9 mouse cellular contexts compared by ENCODE assay signal in genomic region chr11:6489691-6490503, GRCm38 (mm10). TPM values are rescaled to one million over a fixed set of nuclear protein-coding genes. Genes with fewer than 3 reads are reported as not detected.
DNase-seq lines count a peak whose midpoint lies in the region; ATAC-seq and TF ChIP-seq lines count a peak whose summit lies in the region.
"Had no signal": no experiment of that assay in that cellular context is flagged by ENCODE, and none has a peak within 500 bp of the region (broad histone marks: within the 10 kb centered on the region; RNA-seq: fewer than 3 reads in every experiment).

No protein-coding gene starts in this region.

- H3K27ac ChIP-seq in midbrain, postnatal 0 days (ENCODE audit: low read depth, low read length): no peak overlapping the region
- no peak overlapping the region for H3K27ac ChIP-seq in midbrain, embryonic 14.5 days (replicated peaks; ENCODE audit: low read depth, low read length)
- H3K27ac ChIP-seq in embryonic fibroblast, embryonic 13.5 days (ENCODE audit: insufficient read depth, low read length): no peak overlapping the region
- no peak overlapping the region for H3K27ac ChIP-seq in limb, embryonic 10.5 days

- no peaks in the 10 kb centered on the region for H3K4me1 ChIP-seq in midbrain, postnatal 0 days (ENCODE audit: insufficient read depth, low read length)
- H3K4me1 ChIP-seq in midbrain, embryonic 14.5 days (ENCODE audit: control insufficient read depth, insufficient read depth, low read length): no peaks in the 10 kb centered on the region
- H3K4me1 ChIP-seq in embryonic fibroblast, embryonic 13.5 days (ENCODE audit: control insufficient read depth, insufficient read depth, low read length): no peaks in the 10 kb centered on the region
- H3K4me1 ChIP-seq in limb, embryonic 10.5 days: no peaks in the 10 kb centered on the region

- ATAC-seq in midbrain, postnatal 0 days (ENCODE audit: low FRiP score): no peak
- no peak for ATAC-seq in midbrain, embryonic 14.5 days (ENCODE audit: low FRiP score, low TSS enrichment)
- peak; percentile 99 for ATAC-seq in megakaryocyte progenitor cell, adult 5-6 weeks (replicated peaks; ENCODE audit: poor library complexity)
- ATAC-seq in activated CD4-positive, CD25-positive, alpha-beta regulatory T cell, adult 4 months: no peak

- H3K9ac ChIP-seq in midbrain, postnatal 0 days (replicated peaks; ENCODE audit: low read length, poor library complexity, severe bottlenecking): no peak overlapping the region
- H3K9ac ChIP-seq in midbrain, embryonic 14.5 days (replicated peaks; ENCODE audit: low read length): no peak overlapping the region

- 55% methylated on average over 6 of the region's 6 CpGs for WGBS in midbrain, postnatal 0 days
- WGBS in midbrain, embryonic 14.5 days: 57% methylated on average over 6 of the region's 6 CpGs
- WGBS in limb, embryonic 10.5 days: 62% methylated on average over 6 of the region's 6 CpGs

- no peak overlapping the region for H3K4me3 ChIP-seq in midbrain, postnatal 0 days (ENCODE audit: low read depth, low read length)
- no peak overlapping the region for H3K4me3 ChIP-seq in midbrain, embryonic 14.5 days (replicated peaks; ENCODE audit: low read depth, low read length)
- no peak overlapping the region for H3K4me3 ChIP-seq in embryonic fibroblast, embryonic 13.5 days (ENCODE audit: insufficient read depth, low read length)
- no peak overlapping the region for H3K4me3 ChIP-seq in limb, embryonic 10.5 days
- H3K4me3 ChIP-seq: erythroblast, embryonic 14.5 days had no signal

- H3K9me3 ChIP-seq in midbrain, postnatal 0 days (ENCODE audit: low read length): no peaks in the 10 kb centered on the region
- H3K9me3 ChIP-seq in midbrain, embryonic 14.5 days (ENCODE audit: control insufficient read depth, low read length): no peaks in the 10 kb centered on the region
- H3K9me3 ChIP-seq in limb, embryonic 10.5 days (replicated peaks): no peaks in the 10 kb centered on the region

- TF ChIP-seq POLR2A in embryonic fibroblast, embryonic 13.5 days (IDR thresholded peaks at IDR 0.05; ENCODE audit: low read depth, low read length): no peak

- TF ChIP-seq CTCF in midbrain, postnatal 0 days (IDR thresholded peaks at IDR 0.05): peak; percentile 44
- 0 out of 2 replicates have a peak, but pooled peaks have one; percentile 20 for TF ChIP-seq CTCF in embryonic fibroblast, embryonic 13.5 days (IDR thresholded peaks at IDR 0.05; ENCODE audit: borderline replicate concordance, insufficient read depth, low read length)

- no peak overlapping the region for H3K4me2 ChIP-seq in midbrain, postnatal 0 days (ENCODE audit: low read depth, low read length, poor library complexity, severe bottlenecking)
- no peak overlapping the region for H3K4me2 ChIP-seq in midbrain, embryonic 14.5 days (ENCODE audit: low read length)

- H3K36me3 ChIP-seq in midbrain, postnatal 0 days (ENCODE audit: insufficient read depth, low read length): no peaks in the 10 kb centered on the region
- H3K36me3 ChIP-seq in midbrain, embryonic 14.5 days (ENCODE audit: control insufficient read depth, insufficient read depth, low read length): no peaks in the 10 kb centered on the region
- no peaks in the 10 kb centered on the region for H3K36me3 ChIP-seq in limb, embryonic 10.5 days

- peak; percentile 66 for DNase-seq in midbrain, postnatal 0 days (ENCODE audit: low spot score)
- DNase-seq in midbrain, embryonic 14.5 days: no peak
- DNase-seq in adrenal gland, adult 18-20 months (ENCODE audit: low spot score in 2 of 2): peak; percentile 26 to 56
- peak; percentile 64 for DNase-seq in kidney, adult 9 months
- no peak for DNase-seq in limb, embryonic 10.5 days (ENCODE audit: low spot score)

- H3K27me3 ChIP-seq in midbrain, postnatal 0 days (ENCODE audit: insufficient read depth, low read length): no peaks in the 10 kb centered on the region
- H3K27me3 ChIP-seq in midbrain, embryonic 14.5 days (ENCODE audit: control insufficient read depth, insufficient read depth, low read length): no peaks in the 10 kb centered on the region
- H3K27me3 ChIP-seq in limb, embryonic 10.5 days (ENCODE audit: low read depth, poor library complexity, severe bottlenecking): no peaks in the 10 kb centered on the region

RNA-seq across cellular contexts. Expression of gene Purb, which starts 14.2 kb away (rescaled TPM):
- total RNA-seq in midbrain, postnatal 0 days (2014; rRNA removed): 38.0 and 45.1 TPM in 2 replicates
- 12.2 and 14.2 TPM in 2 replicates for polyA plus RNA-seq in midbrain, postnatal 0 days (2015; fragmentation: Nextera tagmentation; extraction: Ambion mirVana)
- polyA plus RNA-seq in midbrain, embryonic 14.5 days (2014; fragmentation: Nextera tagmentation; extraction: Ambion mirVana): 12.5 and 12.7 TPM in 2 replicates
- total RNA-seq in adrenal gland, adult 18-20 months (2021): 10 to 100 TPM; 61.3 to 65.6 TPM
- 38.7 and 43.2 TPM in 2 replicates for polyA plus RNA-seq in embryonic fibroblast, embryonic 13.5 days (2011; ENCODE audit: insufficient read length, low read depth, missing spikeins)
- 51.3 and 53.0 TPM in 2 replicates for total RNA-seq in megakaryocyte progenitor cell, adult 5-6 weeks (2015)
- 38.3 and 40.5 TPM in 2 replicates for total RNA-seq in megakaryocyte progenitor cell, adult 5-6 weeks (2017)
- polyA plus RNA-seq in limb, embryonic 10.5 days (2016; fragmentation: Nextera tagmentation; extraction: Ambion mirVana): 15.9 and 17.9 TPM in 2 replicates
- 10 to 100 TPM; 20.4 to 21.9 TPM for polyA plus RNA-seq in activated CD4-positive, CD25-positive, alpha-beta regulatory T cell, adult 4 months (2017; shearing (Covaris generic))

RNA-seq across cellular contexts. Expression of gene Myo1g, which starts 30.9 kb away (rescaled TPM):
- 0.99 and 1.5 TPM in 2 replicates for total RNA-seq in midbrain, postnatal 0 days (2014; rRNA removed)
- polyA plus RNA-seq in midbrain, postnatal 0 days (2015; fragmentation: Nextera tagmentation; extraction: Ambion mirVana): 0.38 and 0.62 TPM in 2 replicates
- polyA plus RNA-seq in midbrain, embryonic 14.5 days (2014; fragmentation: Nextera tagmentation; extraction: Ambion mirVana): 0.15 and 0.37 TPM in 2 replicates
- total RNA-seq in adrenal gland, adult 18-20 months (2021): 1 to 10 TPM; 1.8 to 4.5 TPM
- 0.11 TPM in 1 of 2 replicates, not detected in the other for polyA plus RNA-seq in embryonic fibroblast, embryonic 13.5 days (2011; ENCODE audit: insufficient read length, low read depth, missing spikeins)
- total RNA-seq in megakaryocyte progenitor cell, adult 5-6 weeks (2015): 39.1 and 43.8 TPM in 2 replicates
- 47.1 and 49.6 TPM in 2 replicates for total RNA-seq in megakaryocyte progenitor cell, adult 5-6 weeks (2017)
- polyA plus RNA-seq in limb, embryonic 10.5 days (2016; fragmentation: Nextera tagmentation; extraction: Ambion mirVana): 0.80 and 0.86 TPM in 2 replicates
- polyA plus RNA-seq in activated CD4-positive, CD25-positive, alpha-beta regulatory T cell, adult 4 months (2017; shearing (Covaris generic)): 100 to 1,000 TPM; 138 to 145 TPM

RNA-seq across cellular contexts. Expression of gene H2afv, which starts 45.7 kb away (rescaled TPM):
- total RNA-seq in midbrain, postnatal 0 days (2014; rRNA removed): 46.2 and 57.2 TPM in 2 replicates
- 133 and 142 TPM in 2 replicates for polyA plus RNA-seq in midbrain, postnatal 0 days (2015; fragmentation: Nextera tagmentation; extraction: Ambion mirVana)
- 341 and 379 TPM in 2 replicates for polyA plus RNA-seq in midbrain, embryonic 14.5 days (2014; fragmentation: Nextera tagmentation; extraction: Ambion mirVana)
- total RNA-seq in adrenal gland, adult 18-20 months (2021): 10 to 100 TPM; 46.1 to 49.3 TPM
- 55.9 and 74.5 TPM in 2 replicates for polyA plus RNA-seq in embryonic fibroblast, embryonic 13.5 days (2011; ENCODE audit: insufficient read length, low read depth, missing spikeins)
- total RNA-seq in megakaryocyte progenitor cell, adult 5-6 weeks (2015): 174 and 176 TPM in 2 replicates
- total RNA-seq in megakaryocyte progenitor cell, adult 5-6 weeks (2017): 134 and 144 TPM in 2 replicates
- polyA plus RNA-seq in limb, embryonic 10.5 days (2016; fragmentation: Nextera tagmentation; extraction: Ambion mirVana): 583 and 781 TPM in 2 replicates
- 100 to 1,000 TPM; 207 to 221 TPM for polyA plus RNA-seq in activated CD4-positive, CD25-positive, alpha-beta regulatory T cell, adult 4 months (2017; shearing (Covaris generic))

RNA-seq across cellular contexts. Expression of gene Ccm2, which starts 56.8 kb away (rescaled TPM):
- 45.6 and 71.3 TPM in 2 replicates for total RNA-seq in midbrain, postnatal 0 days (2014; rRNA removed)
- 64.3 and 67.1 TPM in 2 replicates for polyA plus RNA-seq in midbrain, postnatal 0 days (2015; fragmentation: Nextera tagmentation; extraction: Ambion mirVana)
- polyA plus RNA-seq in midbrain, embryonic 14.5 days (2014; fragmentation: Nextera tagmentation; extraction: Ambion mirVana): 73.8 and 84.3 TPM in 2 replicates
- 10 to 100 TPM; 41.7 to 60.2 TPM for total RNA-seq in adrenal gland, adult 18-20 months (2021)
- polyA plus RNA-seq in embryonic fibroblast, embryonic 13.5 days (2011; ENCODE audit: insufficient read length, low read depth, missing spikeins): 85.9 and 90.2 TPM in 2 replicates
- total RNA-seq in megakaryocyte progenitor cell, adult 5-6 weeks (2015): 18.3 and 22.7 TPM in 2 replicates
- total RNA-seq in megakaryocyte progenitor cell, adult 5-6 weeks (2017): 43.6 TPM in 2 replicates
- 125 and 132 TPM in 2 replicates for polyA plus RNA-seq in limb, embryonic 10.5 days (2016; fragmentation: Nextera tagmentation; extraction: Ambion mirVana)
- 100 to 1,000 TPM; 136 TPM for polyA plus RNA-seq in activated CD4-positive, CD25-positive, alpha-beta regulatory T cell, adult 4 months (2017; shearing (Covaris generic))

Comparison
In these comparisons a context has a peak if more than half of its experiments do, and no peak if none do; other contexts are left out.
1. DNase-seq: peak in midbrain, postnatal 0 days (single experiment), adrenal gland, adult 18-20 months (2 of 2) and kidney, adult 9 months (single experiment); none in midbrain, embryonic 14.5 days (single experiment) and limb, embryonic 10.5 days (single experiment).
2. RNA of gene Myo1g, which starts 30.9 kb away (polyA plus RNA-seq): 138 to 145 TPM in activated CD4-positive, CD25-positive, alpha-beta regulatory T cell, adult 4 months; 0.80 to 0.86 TPM in limb, embryonic 10.5 days, 0.38 to 0.62 TPM in midbrain, postnatal 0 days, 0.15 to 0.37 TPM in midbrain, embryonic 14.5 days and 0.11 TPM in embryonic fibroblast, embryonic 13.5 days; every median in the first group is over 10 times any median in the second.